Mouse (Mus musculus): ENCODE results near the gene Abhd8. TPM values are rescaled to one million over a fixed set of nuclear protein-coding genes. Genes with fewer than 3 reads are reported as not detected.

Gene Abhd8
- polyA plus RNA-seq, 1 experiment = 231 TPM

GRCm38 (mm10) chr8:71457659-71458270 is 5.7 kb downstream of the Abhd8 start:
- no peaks in the 10 kb centered on the region for H3K36me3 ChIP-seq (ENCODE audit: control insufficient read depth, insufficient read depth, low read length)
- no peaks in the 10 kb centered on the region for H3K27me3 ChIP-seq (ENCODE audit: control insufficient read depth, insufficient read depth, low read length)
- TF ChIP-seq CTCF (IDR thresholded peaks at IDR 0.05; ENCODE audit: control insufficient read depth, insufficient read depth, insufficient replicate concordance, low read depth, low read length) = no peak
- no peak for TF ChIP-seq POLR2A (IDR thresholded peaks at IDR 0.05; ENCODE audit: control insufficient read depth, low read depth, low read length)
- H3K4me3 ChIP-seq (ENCODE audit: control insufficient read depth, low read depth, low read length) = no peak overlapping the region
- no peak overlapping the region for H3K27ac ChIP-seq (ENCODE audit: control insufficient read depth, insufficient read depth, low read depth, low read length)
- H3K4me1 ChIP-seq (ENCODE audit: control insufficient read depth, insufficient read depth, low read length) = peaks cover 21% of the 10 kb centered on the region

GRCm38 (mm10) chr8:71456906-71457305 is 6.5 kb downstream of the Abhd8 start:
- Histone ChIP-seq H3K4me3 (ENCODE audit: control insufficient read depth, low read depth, low read length) (no peak overlapping the region), H3K4me1 (ENCODE audit: control insufficient read depth, insufficient read depth, low read length) (peaks cover 15% of the 10 kb centered on the region), H3K27me3 (ENCODE audit: control insufficient read depth, insufficient read depth, low read length) (no peaks in the 10 kb centered on the region), H3K27ac (ENCODE audit: control insufficient read depth, insufficient read depth, low read depth, low read length) (no peak overlapping the region), H3K36me3 (ENCODE audit: control insufficient read depth, insufficient read depth, low read length) (no peaks in the 10 kb centered on the region)
- no peak for TF ChIP-seq CTCF (IDR thresholded peaks at IDR 0.05; ENCODE audit: control insufficient read depth, insufficient read depth, insufficient replicate concordance, low read depth, low read length)
- no peak for TF ChIP-seq POLR2A (IDR thresholded peaks at IDR 0.05; ENCODE audit: control insufficient read depth, low read depth, low read length)

- Histone ChIP-seq H3K27ac (ENCODE audit: control insufficient read depth, insufficient read depth, low read depth, low read length) (no peak overlapping the region), H3K36me3 (ENCODE audit: control insufficient read depth, insufficient read depth, low read length) (no peaks in the 10 kb centered on the region), H3K4me3 (ENCODE audit: control insufficient read depth, low read depth, low read length) (no peak overlapping the region), H3K4me1 (ENCODE audit: control insufficient read depth, insufficient read depth, low read length) (peaks cover 6% of the 10 kb centered on the region), H3K27me3 (ENCODE audit: control insufficient read depth, insufficient read depth, low read length) (no peaks in the 10 kb centered on the region)
- TF ChIP-seq POLR2A (IDR thresholded peaks at IDR 0.05; ENCODE audit: control insufficient read depth, low read depth, low read length) (no peak), CTCF (IDR thresholded peaks at IDR 0.05; ENCODE audit: control insufficient read depth, insufficient read depth, insufficient replicate concordance, low read depth, low read length) (no peak)
Observed at GRCm38 (mm10) chr8:71454668-71455067, 8.8 kb downstream of the Abhd8 start.

- Histone ChIP-seq H3K27ac (ENCODE audit: control insufficient read depth, insufficient read depth, low read depth, low read length) (no peak overlapping the region), H3K4me3 (ENCODE audit: control insufficient read depth, low read depth, low read length) (no peak overlapping the region), H3K36me3 (ENCODE audit: control insufficient read depth, insufficient read depth, low read length) (no peaks in the 10 kb centered on the region), H3K27me3 (ENCODE audit: control insufficient read depth, insufficient read depth, low read length) (no peaks in the 10 kb centered on the region), H3K4me1 (ENCODE audit: control insufficient read depth, insufficient read depth, low read length) (peaks cover 2% of the 10 kb centered on the region)
- TF ChIP-seq CTCF (IDR thresholded peaks at IDR 0.05; ENCODE audit: control insufficient read depth, insufficient read depth, insufficient replicate concordance, low read depth, low read length) (no peak), POLR2A (IDR thresholded peaks at IDR 0.05; ENCODE audit: control insufficient read depth, low read depth, low read length) (no peak)
Observed at GRCm38 (mm10) chr8:71452669-71453068, 10.8 kb downstream of the Abhd8 start.

GRCm38 (mm10) chr8:71451777-71452176 is 11.7 kb downstream of the Abhd8 start:
- Histone ChIP-seq H3K4me1 (ENCODE audit: control insufficient read depth, insufficient read depth, low read length) (no peaks in the 10 kb centered on the region; the same call in 1 of the 2 replicates), H3K27me3 (ENCODE audit: control insufficient read depth, insufficient read depth, low read length) (no peaks in the 10 kb centered on the region), H3K27ac (ENCODE audit: control insufficient read depth, insufficient read depth, low read depth, low read length) (no peak overlapping the region), H3K36me3 (ENCODE audit: control insufficient read depth, insufficient read depth, low read length) (no peaks in the 10 kb centered on the region), H3K4me3 (ENCODE audit: control insufficient read depth, low read depth, low read length) (no peak overlapping the region)
- TF ChIP-seq POLR2A (IDR thresholded peaks at IDR 0.05; ENCODE audit: control insufficient read depth, low read depth, low read length) (no peak), CTCF (IDR thresholded peaks at IDR 0.05; ENCODE audit: control insufficient read depth, insufficient read depth, insufficient replicate concordance, low read depth, low read length) (no peak)

- no peaks in the 10 kb centered on the region for H3K27me3 ChIP-seq (ENCODE audit: control insufficient read depth, insufficient read depth, low read length)
- H3K36me3 ChIP-seq (ENCODE audit: control insufficient read depth, insufficient read depth, low read length) = no peaks in the 10 kb centered on the region
- no peaks in the 10 kb centered on the region for H3K4me1 ChIP-seq (ENCODE audit: control insufficient read depth, insufficient read depth, low read length)
- TF ChIP-seq CTCF (IDR thresholded peaks at IDR 0.05; ENCODE audit: control insufficient read depth, insufficient read depth, insufficient replicate concordance, low read depth, low read length) = no peak
- TF ChIP-seq POLR2A (IDR thresholded peaks at IDR 0.05; ENCODE audit: control insufficient read depth, low read depth, low read length) = no peak
- H3K27ac ChIP-seq (ENCODE audit: control insufficient read depth, insufficient read depth, low read depth, low read length) = no peak overlapping the region
- H3K4me3 ChIP-seq (ENCODE audit: control insufficient read depth, low read depth, low read length) = no peak overlapping the region
Observed at GRCm38 (mm10) chr8:71451337-71451736, 12.1 kb downstream of the Abhd8 start.

- no peaks in the 10 kb centered on the region for H3K27me3 ChIP-seq (ENCODE audit: control insufficient read depth, insufficient read depth, low read length)
- peaks cover 6% of the 10 kb centered on the region for H3K4me1 ChIP-seq (ENCODE audit: control insufficient read depth, insufficient read depth, low read length)
- H3K36me3 ChIP-seq (ENCODE audit: control insufficient read depth, insufficient read depth, low read length) = no peaks in the 10 kb centered on the region
- H3K4me3 ChIP-seq (ENCODE audit: control insufficient read depth, low read depth, low read length) = no peak overlapping the region
- no peak overlapping the region for H3K27ac ChIP-seq (ENCODE audit: control insufficient read depth, insufficient read depth, low read depth, low read length)
- no peak for TF ChIP-seq CTCF (IDR thresholded peaks at IDR 0.05; ENCODE audit: control insufficient read depth, insufficient read depth, insufficient replicate concordance, low read depth, low read length)
- TF ChIP-seq POLR2A (IDR thresholded peaks at IDR 0.05; ENCODE audit: control insufficient read depth, low read depth, low read length) = no peak
Observed at GRCm38 (mm10) chr8:71445096-71445495, 18.4 kb downstream of the Abhd8 start.
